Mouse (Mus musculus) frontal cortex, postnatal 14 days (tissue): ENCODE measurements around the gene Eef1akmt3.

Source experiments
- DNase-seq, 2 experiments: peaks; one replicate each; pipeline ENCODE4 v3.0.0; 2022; ENCODE audit warnings: low spot score in 2 of 2

Eef1akmt3 gene

GRCm38 (mm10) chr10:127054646-127055045 is 13.3 kb upstream of the Eef1akmt3 start:
- DNase-seq, result no peak

- DNase-seq, result no peak
Measured at GRCm38 (mm10) chr10:127050119-127050474, 8.8 kb upstream of the Eef1akmt3 start.

GRCm38 (mm10) chr10:127049395-127050118 is 8.2 kb upstream of the Eef1akmt3 start:
- DNase-seq, result no peak

- DNase-seq, result no peak
Measured at GRCm38 (mm10) chr10:127048608-127049394, 7.5 kb upstream of the Eef1akmt3 start.

- DNase-seq, result no peak
Measured at GRCm38 (mm10) chr10:127047954-127048353, 6.6 kb upstream of the Eef1akmt3 start, which contains the start of gene Cyp27b1. Cyp27b1 (plus strand) TSS chr10:127048250.

GRCm38 (mm10) chr10:127043187-127043586 is 1.9 kb upstream of the Eef1akmt3 start:
- DNase-seq, result no peak

GRCm38 (mm10) chr10:127042468-127043115 is 1.3 kb upstream of the Eef1akmt3 start:
- DNase-seq, result no peak

GRCm38 (mm10) chr10:127041774-127042338 is 543 bp upstream of the Eef1akmt3 start:
- DNase-seq, result peak; percentile 79 to 88

- no peak for DNase-seq
Measured at GRCm38 (mm10) chr10:127040569-127041214, 621 bp downstream of the Eef1akmt3 start.

GRCm38 (mm10) chr10:127037641-127038040 is 3.7 kb downstream of the Eef1akmt3 start:
- DNase-seq, result no peak

- no peak for DNase-seq
Measured at GRCm38 (mm10) chr10:127036273-127036672, 5.0 kb downstream of the Eef1akmt3 start.

- no peak for DNase-seq
Measured at GRCm38 (mm10) chr10:127033301-127033741, 8.0 kb downstream of the Eef1akmt3 start.

GRCm38 (mm10) chr10:127030336-127031296 is 10.7 kb downstream of the Eef1akmt3 start, which contains the start of gene Tsfm:
Tsfm (minus strand) TSS chr10:127030840.
- peak; percentile 76 to 87 for DNase-seq

- DNase-seq, result no peak
Measured at GRCm38 (mm10) chr10:127018422-127018821, 22.9 kb downstream of the Eef1akmt3 start.

- no peak for DNase-seq
Measured at GRCm38 (mm10) chr10:127017071-127017470, 24.2 kb downstream of the Eef1akmt3 start.

- no peak for DNase-seq
Measured at GRCm38 (mm10) chr10:127016488-127016887, 24.8 kb downstream of the Eef1akmt3 start.

- DNase-seq, result no peak
Measured at GRCm38 (mm10) chr10:127003806-127004205, 37.5 kb downstream of the Eef1akmt3 start.

- no peak for DNase-seq
Measured at GRCm38 (mm10) chr10:127003334-127003733, 38.0 kb downstream of the Eef1akmt3 start.

- no peak for DNase-seq
Measured at GRCm38 (mm10) chr10:127002765-127003164, 38.5 kb downstream of the Eef1akmt3 start.

- no peak for DNase-seq
Measured at GRCm38 (mm10) chr10:127002056-127002455, 39.3 kb downstream of the Eef1akmt3 start.
